Mouse (Mus musculus): ENCODE results near the gene Ibsp.

GRCm38 (mm10) chr5:104298994-104299393 is at the start of gene Ibsp:
- TF ChIP-seq POLR2A (IDR thresholded peaks at IDR 0.05; ENCODE audit: control insufficient read depth, extremely low read depth, insufficient read depth, low read length, poor library complexity) (no peak), CTCF (IDR thresholded peaks at IDR 0.05; ENCODE audit: borderline replicate concordance, control insufficient read depth, extremely low read depth, insufficient read depth, low read length, poor library complexity) (no peak)

Measured in thymus, adult 2 months (tissue).